Mouse (Mus musculus): ENCODE results near the gene Gorasp1. TPM values are rescaled to one million over a fixed set of nuclear protein-coding genes. Genes with fewer than 3 reads are reported as not detected.

The Gorasp1 gene
- polyA plus RNA-seq, 1 experiment, result 17.8 TPM

DNA sequence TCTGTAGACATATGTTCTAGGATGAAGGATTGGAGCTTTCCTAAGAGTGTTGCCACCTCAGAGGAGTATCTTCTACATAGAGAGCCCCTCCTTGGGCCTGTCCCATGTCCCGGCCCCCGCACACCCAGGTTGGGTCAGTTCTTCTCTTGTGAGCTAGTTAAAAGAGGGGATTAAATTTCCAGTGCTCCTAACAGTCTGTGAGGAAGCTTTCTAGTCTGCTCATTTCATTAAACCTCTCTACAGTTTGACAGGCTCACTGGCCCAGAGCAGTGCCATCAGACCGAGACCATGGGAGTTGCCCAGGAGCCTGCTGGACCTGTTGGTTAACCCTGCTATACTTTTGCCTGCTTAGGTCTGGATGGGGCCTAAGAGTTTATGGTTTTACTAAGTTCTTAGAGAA is 28.7 kb downstream of the Gorasp1 start:
- no peak for DNase-seq
- 64% methylated on average over 3 of the region's 3 CpGs for WGBS
- Histone ChIP-seq H3K4me3 (ENCODE audit: insufficient read depth, low read depth, low read length) (no peak overlapping the region), H3K4me1 (ENCODE audit: control insufficient read depth, insufficient read depth, low read length) (no peaks in the 10 kb centered on the region), H3K27ac (ENCODE audit: insufficient read depth, low read depth, low read length) (no peak overlapping the region), H3K36me3 (ENCODE audit: control insufficient read depth, insufficient read depth, low read length) (peaks cover 7% of the 10 kb centered on the region), H3K27me3 (replicated peaks; ENCODE audit: control insufficient read depth, insufficient read depth, low read length) (no peaks in the 10 kb centered on the region)
- no peak for TF ChIP-seq POLR2A (IDR thresholded peaks at IDR 0.05; ENCODE audit: low read depth, low read length)
- TF ChIP-seq CTCF (conservative IDR thresholded peaks at IDR 0.05; ENCODE audit: insufficient read depth, insufficient read length, low read depth, low read length), result no peak

DNA sequence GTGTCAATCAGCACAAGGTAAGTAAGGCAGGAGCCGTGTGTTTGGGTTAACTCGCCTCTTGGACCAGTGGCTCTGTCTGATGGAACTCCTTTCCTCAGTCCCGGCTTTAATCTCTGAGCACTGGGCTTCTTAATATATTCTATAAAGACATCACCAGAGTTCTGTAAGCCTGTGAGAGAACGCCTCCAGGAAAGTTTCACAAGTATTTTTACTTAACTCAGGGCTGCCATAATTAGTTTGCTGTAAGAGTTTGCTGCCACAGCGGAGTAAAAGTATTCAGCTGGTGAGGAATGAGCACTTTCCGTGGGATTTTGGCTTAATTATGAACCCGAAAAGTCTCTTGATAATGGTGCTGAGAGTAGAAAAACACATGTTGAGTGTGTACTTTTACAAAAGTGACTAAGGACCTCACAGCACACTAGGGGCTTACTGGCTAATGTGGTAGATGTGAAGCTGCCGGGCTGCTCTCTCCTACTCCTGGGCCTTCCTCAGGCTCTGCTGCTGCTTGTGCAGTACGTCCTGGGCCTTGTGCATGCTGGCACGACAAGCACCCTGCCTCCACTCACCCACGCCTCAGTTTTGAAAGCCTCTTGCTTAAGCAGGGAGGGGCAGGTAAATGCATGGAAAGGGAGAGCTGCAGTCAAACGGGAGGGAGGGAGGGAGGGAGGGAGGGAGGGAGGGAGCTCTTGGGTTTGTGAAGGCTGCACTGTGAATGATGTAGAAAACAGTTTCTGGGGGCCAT is 34.8 kb downstream of the Gorasp1 start:
- Histone ChIP-seq H3K27ac (ENCODE audit: insufficient read depth, low read depth, low read length) (no peak overlapping the region), H3K36me3 (ENCODE audit: control insufficient read depth, insufficient read depth, low read length) (peaks cover 2% of the 10 kb centered on the region; the same call in 1 of the 2 replicates), H3K4me1 (ENCODE audit: control insufficient read depth, insufficient read depth, low read length) (no peaks in the 10 kb centered on the region), H3K4me3 (ENCODE audit: insufficient read depth, low read depth, low read length) (no peak overlapping the region), H3K27me3 (replicated peaks; ENCODE audit: control insufficient read depth, insufficient read depth, low read length) (no peaks in the 10 kb centered on the region)
- DNase-seq, result no peak
- TF ChIP-seq CTCF (conservative IDR thresholded peaks at IDR 0.05; ENCODE audit: insufficient read depth, insufficient read length, low read depth, low read length), result no peak
- TF ChIP-seq POLR2A (IDR thresholded peaks at IDR 0.05; ENCODE audit: low read depth, low read length), result no peak
- 83% methylated on average over 12 of the region's 12 CpGs for WGBS

DNA sequence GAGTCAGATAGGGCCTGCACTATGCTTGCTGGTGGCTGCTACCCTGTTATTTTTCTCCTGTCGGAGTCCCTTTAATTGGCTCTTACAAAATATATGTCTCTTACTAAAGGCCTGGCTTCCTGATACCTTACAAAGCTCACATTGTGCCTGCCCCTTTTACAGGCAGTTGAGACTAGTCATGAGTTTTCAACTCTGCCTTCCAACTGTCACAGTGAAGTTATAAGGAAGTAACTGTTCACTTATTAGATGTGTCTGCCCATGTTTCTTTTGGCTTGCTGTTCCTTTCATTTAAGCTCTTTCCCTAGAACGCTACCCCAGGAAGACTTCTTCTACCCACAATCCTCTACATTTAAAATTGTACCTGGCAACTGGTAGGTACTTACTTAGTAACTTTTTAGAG is 37.9 kb downstream of the Gorasp1 start:
- Histone ChIP-seq H3K27me3 (replicated peaks; ENCODE audit: control insufficient read depth, insufficient read depth, low read length) (no peaks in the 10 kb centered on the region), H3K4me3 (ENCODE audit: insufficient read depth, low read depth, low read length) (no peak overlapping the region), H3K36me3 (ENCODE audit: control insufficient read depth, insufficient read depth, low read length) (peaks cover 2% of the 10 kb centered on the region; the same call in 1 of the 2 replicates), H3K27ac (ENCODE audit: insufficient read depth, low read depth, low read length) (no peak overlapping the region), H3K4me1 (ENCODE audit: control insufficient read depth, insufficient read depth, low read length) (peaks cover 4% of the 10 kb centered on the region)
- 81% methylated on average over 2 of the region's 2 CpGs for WGBS
- DNase-seq, result peak; percentile 16
- TF ChIP-seq POLR2A (IDR thresholded peaks at IDR 0.05; ENCODE audit: low read depth, low read length), result no peak
- TF ChIP-seq CTCF (conservative IDR thresholded peaks at IDR 0.05; ENCODE audit: insufficient read depth, insufficient read length, low read depth, low read length), result no peak

DNA sequence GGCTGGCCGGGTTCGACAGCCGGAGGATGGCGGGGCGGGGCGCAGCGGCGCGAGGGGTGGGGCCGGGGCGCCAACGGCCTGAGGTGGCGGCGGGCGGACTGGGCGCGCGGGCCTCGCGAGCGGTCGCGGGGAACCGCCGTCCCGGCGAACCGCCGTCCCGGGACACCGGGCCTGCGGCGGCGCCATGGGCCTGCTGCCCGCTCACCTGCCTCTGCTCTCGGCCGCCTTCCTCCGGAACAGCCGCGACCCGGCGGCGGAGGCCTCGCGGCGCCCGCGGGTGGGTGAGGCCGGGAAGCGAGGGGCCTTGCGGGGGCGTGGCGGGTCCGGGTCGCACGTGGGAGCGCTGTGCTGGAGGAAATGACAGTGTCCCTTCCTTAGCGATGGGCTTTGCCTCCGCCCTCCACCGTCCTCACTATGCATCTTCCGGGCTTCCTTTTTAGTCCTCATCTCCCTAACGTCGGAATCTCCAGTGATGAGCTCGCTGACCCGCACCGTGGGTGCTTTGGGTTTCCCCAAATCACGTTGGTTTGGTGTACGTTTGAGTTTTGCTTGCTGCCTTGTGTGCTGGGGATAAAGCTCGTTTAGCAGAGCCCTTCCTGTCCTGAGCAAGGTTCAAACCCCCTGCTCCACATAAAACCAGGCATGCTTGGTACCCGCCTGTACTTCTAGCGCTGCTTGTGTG is 42.2 kb downstream of the Gorasp1 start:
- under 1% methylated on average over 68 of the region's 71 CpGs for WGBS
- no peak overlapping the region for H3K27ac ChIP-seq (ENCODE audit: insufficient read depth, low read depth, low read length)
- DNase-seq, result peak; percentile 45
- no peaks in the 10 kb centered on the region; the same call in 1 of the 2 replicates for H3K36me3 ChIP-seq (ENCODE audit: control insufficient read depth, insufficient read depth, low read length)
- H3K4me1 ChIP-seq (ENCODE audit: control insufficient read depth, insufficient read depth, low read length), result peaks cover 4% of the 10 kb centered on the region
- TF ChIP-seq CTCF (conservative IDR thresholded peaks at IDR 0.05; ENCODE audit: insufficient read depth, insufficient read length, low read depth, low read length) (no peak), POLR2A (IDR thresholded peaks at IDR 0.05; ENCODE audit: low read depth, low read length) (no peak)
- peak overlapping the region; percentile 61 for H3K4me3 ChIP-seq (ENCODE audit: insufficient read depth, low read depth, low read length)
- H3K27me3 ChIP-seq (replicated peaks; ENCODE audit: control insufficient read depth, insufficient read depth, low read length), result no peaks in the 10 kb centered on the region

DNA sequence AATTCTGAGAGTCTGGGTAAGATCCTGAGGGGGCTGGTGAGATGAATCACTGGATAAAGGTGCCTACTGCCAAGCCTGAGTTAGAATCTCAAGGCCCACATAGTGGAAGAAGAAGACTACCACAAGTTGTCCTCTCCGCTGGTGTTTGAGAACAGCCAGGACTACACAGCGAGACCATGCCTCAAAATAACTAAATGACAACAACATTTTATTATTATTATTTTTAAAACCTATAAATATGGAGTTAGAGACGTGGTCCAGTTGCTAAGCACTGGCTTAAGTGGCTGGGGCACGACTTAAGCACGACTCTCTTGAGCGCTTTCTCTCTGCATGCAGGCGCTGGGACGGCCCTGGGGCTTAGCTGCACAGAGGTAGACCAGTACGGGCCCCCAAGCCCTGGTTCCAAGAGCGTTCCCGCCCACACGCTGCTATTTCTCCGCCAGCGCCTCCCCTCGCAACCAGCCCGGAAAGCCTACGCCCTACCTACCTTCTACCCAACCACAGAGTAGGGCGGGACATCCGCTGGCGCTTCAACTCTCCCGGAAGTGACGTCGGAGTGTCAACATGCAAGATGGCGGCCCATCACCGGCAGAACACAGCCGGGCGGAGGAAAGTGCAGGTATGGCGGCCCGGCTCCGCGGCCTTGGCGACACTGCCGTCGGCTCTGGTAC is 42.9 kb downstream of the Gorasp1 start, which contains the start of gene Wdr48:
Gene Wdr48, plus strand, starts transcription at position 540 of the 671 bp plus-strand sequence.
- TF ChIP-seq POLR2A (IDR thresholded peaks at IDR 0.05; ENCODE audit: low read depth, low read length), result peak; percentile 45
- TF ChIP-seq CTCF (conservative IDR thresholded peaks at IDR 0.05; ENCODE audit: insufficient read depth, insufficient read length, low read depth, low read length), result no peak
- no peaks in the 10 kb centered on the region for H3K36me3 ChIP-seq (ENCODE audit: control insufficient read depth, insufficient read depth, low read length)
- no peaks in the 10 kb centered on the region for H3K27me3 ChIP-seq (replicated peaks; ENCODE audit: control insufficient read depth, insufficient read depth, low read length)
- DNase-seq, result peak; percentile 99
- H3K4me3 ChIP-seq (ENCODE audit: insufficient read depth, low read depth, low read length), result peak within 1 kb of the TSS; percentile 61
- peak within 1 kb of the TSS; percentile 64 for H3K27ac ChIP-seq (ENCODE audit: insufficient read depth, low read depth, low read length)
- 4% methylated on average over 34 of the region's 34 CpGs for WGBS
- H3K4me1 ChIP-seq (ENCODE audit: control insufficient read depth, insufficient read depth, low read length), result peaks cover 4% of the 10 kb centered on the region

DNA sequence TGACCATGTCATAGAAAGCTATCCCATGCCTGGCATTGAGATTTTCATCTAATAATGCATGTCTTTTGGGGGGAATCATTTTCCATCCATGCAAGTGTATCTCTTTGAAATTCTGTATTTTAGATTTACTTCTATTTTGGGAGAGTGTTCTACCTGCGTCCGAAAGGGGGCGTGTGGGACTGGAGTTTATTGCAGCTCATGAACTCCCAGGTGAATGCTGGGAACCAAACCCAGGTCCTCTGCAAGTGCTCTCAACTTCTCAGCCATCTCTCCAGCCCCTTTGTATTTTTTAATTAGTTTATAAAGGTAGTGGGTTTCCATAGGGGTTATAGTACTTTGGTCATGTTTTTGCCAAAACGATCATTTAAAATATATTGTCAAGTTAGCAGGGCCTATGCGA is 43.5 kb downstream of the Gorasp1 start:
- DNase-seq, result no peak
- no peaks in the 10 kb centered on the region for H3K36me3 ChIP-seq (ENCODE audit: control insufficient read depth, insufficient read depth, low read length)
- no peaks in the 10 kb centered on the region for H3K27me3 ChIP-seq (replicated peaks; ENCODE audit: control insufficient read depth, insufficient read depth, low read length)
- no peak for TF ChIP-seq CTCF (conservative IDR thresholded peaks at IDR 0.05; ENCODE audit: insufficient read depth, insufficient read length, low read depth, low read length)
- no peak for TF ChIP-seq POLR2A (IDR thresholded peaks at IDR 0.05; ENCODE audit: low read depth, low read length)
- WGBS, result 90% methylated on average over 5 of the region's 5 CpGs
- H3K27ac ChIP-seq (ENCODE audit: insufficient read depth, low read depth, low read length), result no peak overlapping the region
- H3K4me1 ChIP-seq (ENCODE audit: control insufficient read depth, insufficient read depth, low read length), result peaks cover 4% of the 10 kb centered on the region
- no peak overlapping the region for H3K4me3 ChIP-seq (ENCODE audit: insufficient read depth, low read depth, low read length)

DNA sequence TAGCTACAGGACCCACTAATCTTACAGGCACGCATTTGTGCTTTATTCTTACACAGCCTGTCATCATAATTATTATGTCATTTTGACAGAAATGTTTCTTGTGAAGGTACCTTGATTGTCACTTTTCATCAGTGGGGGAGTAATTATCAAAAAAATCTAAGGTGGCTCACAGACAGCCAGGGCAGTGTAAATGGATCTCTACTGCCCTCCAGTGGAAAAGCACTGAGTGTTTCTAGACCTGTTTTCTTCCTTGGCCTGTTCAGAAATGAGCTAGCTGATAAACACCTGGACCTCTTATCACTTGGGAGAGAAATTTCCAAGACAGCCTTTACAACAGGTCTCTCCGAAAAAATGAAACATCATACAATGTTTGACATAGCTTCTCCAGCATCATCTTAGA is 46.7 kb downstream of the Gorasp1 start:
- WGBS, result 54% methylated on average over 2 of the region's 2 CpGs
- peak; percentile 51 for TF ChIP-seq CTCF (conservative IDR thresholded peaks at IDR 0.05; ENCODE audit: insufficient read depth, insufficient read length, low read depth, low read length)
- no peak for TF ChIP-seq POLR2A (IDR thresholded peaks at IDR 0.05; ENCODE audit: low read depth, low read length)
- DNase-seq, result peak; percentile 42

More for the DNA sequence above, 46.7 kb downstream of the Gorasp1 start:
- no peaks in the 10 kb centered on the region for H3K4me1 ChIP-seq (ENCODE audit: control insufficient read depth, insufficient read depth, low read length)
- no peaks in the 10 kb centered on the region for H3K27me3 ChIP-seq (replicated peaks; ENCODE audit: control insufficient read depth, insufficient read depth, low read length)
- H3K4me3 ChIP-seq (ENCODE audit: insufficient read depth, low read depth, low read length), result no peak overlapping the region
- no peaks in the 10 kb centered on the region for H3K36me3 ChIP-seq (ENCODE audit: control insufficient read depth, insufficient read depth, low read length)
- no peak overlapping the region for H3K27ac ChIP-seq (ENCODE audit: insufficient read depth, low read depth, low read length)

All from kidney, adult 2 months (tissue).